Mouse (Mus musculus) ES-Bruce4 (cell line): ENCODE measurements around the gene Sirt6. TPM values are rescaled to one million over a fixed set of nuclear protein-coding genes. Genes with fewer than 3 reads are reported as not detected.

Source experiments
- H3K27ac ChIP-seq: 2 replicates; pipeline ENCODE4 v1.5.1; 2012; ENCODE audit warnings: low read length, inconsistent platforms; ENCODE audit not compliant: insufficient read depth
- H3K27me3 ChIP-seq: 2 replicates; pipeline ENCODE4 v1.6.1; 2012; ENCODE audit warnings: mild to moderate bottlenecking, low read length, inconsistent platforms; ENCODE audit not compliant: control insufficient read depth, poor library complexity, insufficient read depth, severe bottlenecking
- H3K36me3 ChIP-seq: 2 replicates; pipeline ENCODE4 v1.6.1; 2012; ENCODE audit warnings: inconsistent platforms, mild to moderate bottlenecking, low read length, moderate library complexity; ENCODE audit not compliant: control insufficient read depth, poor library complexity, insufficient read depth, severe bottlenecking
- H3K4me1 ChIP-seq: one replicate; pipeline ENCODE4 v1.8.1; 2011; ENCODE audit warnings: low read length; ENCODE audit not compliant: control insufficient read depth, insufficient read depth
- H3K4me3 ChIP-seq: 2 replicates; pipeline ENCODE4 v1.5.1; 2011; ENCODE audit warnings: low read depth, mild to moderate bottlenecking, low read length
- H3K9ac ChIP-seq: 2 replicates; pipeline ENCODE4 v1.6.1; 2012; ENCODE audit warnings: low read depth, mild to moderate bottlenecking, inconsistent platforms; ENCODE audit not compliant: poor library complexity, severe bottlenecking
- H3K9me3 ChIP-seq: replicated peaks from 2 replicates; pipeline ENCODE4 v1.6.1; 2012; ENCODE audit warnings: mild to moderate bottlenecking, low read length, inconsistent platforms; ENCODE audit not compliant: control insufficient read depth, poor library complexity, insufficient read depth, severe bottlenecking
- CTCF ChIP-seq: IDR thresholded peaks from one replicate; pipeline ENCODE4 v1.8.1; 2011; ENCODE audit warnings: low read depth, low read length
- EP300 ChIP-seq: IDR thresholded peaks from 2 replicates; pipeline ENCODE4 v1.6.1; 2011; ENCODE audit warnings: low read depth, low read length; ENCODE audit not compliant: insufficient read depth
- POLR2A ChIP-seq: IDR thresholded peaks from one replicate; pipeline ENCODE4 v1.8.1; 2011; ENCODE audit warnings: low read length; ENCODE audit not compliant: insufficient read depth
- polyA plus RNA-seq: library from polyadenylated mRNA; stranded (reverse); fragments of >200 nt; gene quantifications from 2 replicates; pipeline ENCODE4 v1.2.4, GENCODE M21; 2011; ENCODE audit warnings: low read depth; ENCODE audit not compliant: missing spikeins, insufficient read depth, insufficient read length

Gene Sirt6
- polyA plus RNA-seq, 1 experiment = 16.6 TPM

DNA sequence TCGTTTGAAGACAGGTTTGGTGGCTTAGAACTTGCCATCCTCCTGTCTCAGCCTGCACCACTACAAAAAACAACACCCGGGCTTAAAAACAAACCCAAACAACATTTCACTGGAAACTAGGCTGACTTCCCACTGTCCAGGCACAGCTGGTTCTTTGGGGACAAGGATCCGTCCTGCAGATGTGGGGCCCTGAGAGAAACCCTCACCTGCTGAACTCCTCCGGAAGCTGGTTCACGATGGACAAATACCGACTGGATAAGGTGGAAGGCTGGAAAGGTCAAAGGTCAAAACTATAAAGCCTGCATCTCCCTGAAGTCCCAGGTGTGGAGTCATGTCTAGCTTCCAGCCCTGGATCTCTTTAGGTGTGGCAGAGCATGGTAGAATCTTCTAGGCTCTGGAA is 28.7 kb downstream of the Sirt6 start:
- no peak overlapping the region for H3K27ac ChIP-seq
- H3K27me3 ChIP-seq = no peaks in the 10 kb centered on the region

DNA sequence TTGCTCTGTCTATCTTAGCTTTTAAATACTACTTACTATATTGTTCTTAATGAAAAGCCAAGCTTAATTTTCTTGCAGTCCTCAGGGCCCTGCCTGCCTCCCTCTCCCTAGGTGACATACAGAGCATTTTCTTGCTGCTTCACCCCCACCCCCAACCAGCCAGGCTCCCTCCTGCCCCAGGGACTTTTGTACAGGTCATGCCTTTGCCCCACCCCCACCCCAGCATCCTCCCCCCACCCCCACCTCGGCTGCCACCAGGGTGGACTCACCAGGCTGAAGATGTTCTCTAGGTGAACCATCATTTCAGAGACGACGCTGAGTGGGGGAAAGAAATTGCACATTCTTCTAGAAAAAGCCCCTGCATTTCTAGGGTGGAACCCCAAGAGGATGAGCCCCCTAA is 29.3 kb downstream of the Sirt6 start:
- Histone ChIP-seq H3K9me3 (no peaks in the 10 kb centered on the region), H3K36me3 (no peaks in the 10 kb centered on the region), H3K27ac (no peak overlapping the region), H3K27me3 (no peaks in the 10 kb centered on the region), H3K9ac (no peak overlapping the region), H3K4me1 (peaks cover 3% of the 10 kb centered on the region), H3K4me3 (no peak overlapping the region)
- TF ChIP-seq EP300 (no peak), CTCF (no peak), POLR2A (no peak)

More for the DNA sequence above, 28.7 kb downstream of the Sirt6 start:
- Histone ChIP-seq H3K4me3 (no peak overlapping the region), H3K9ac (no peak overlapping the region), H3K36me3 (no peaks in the 10 kb centered on the region), H3K4me1 (peaks cover 3% of the 10 kb centered on the region), H3K9me3 (no peaks in the 10 kb centered on the region)
- TF ChIP-seq POLR2A = no peak
- no peak for TF ChIP-seq CTCF
- no peak for TF ChIP-seq EP300

DNA sequence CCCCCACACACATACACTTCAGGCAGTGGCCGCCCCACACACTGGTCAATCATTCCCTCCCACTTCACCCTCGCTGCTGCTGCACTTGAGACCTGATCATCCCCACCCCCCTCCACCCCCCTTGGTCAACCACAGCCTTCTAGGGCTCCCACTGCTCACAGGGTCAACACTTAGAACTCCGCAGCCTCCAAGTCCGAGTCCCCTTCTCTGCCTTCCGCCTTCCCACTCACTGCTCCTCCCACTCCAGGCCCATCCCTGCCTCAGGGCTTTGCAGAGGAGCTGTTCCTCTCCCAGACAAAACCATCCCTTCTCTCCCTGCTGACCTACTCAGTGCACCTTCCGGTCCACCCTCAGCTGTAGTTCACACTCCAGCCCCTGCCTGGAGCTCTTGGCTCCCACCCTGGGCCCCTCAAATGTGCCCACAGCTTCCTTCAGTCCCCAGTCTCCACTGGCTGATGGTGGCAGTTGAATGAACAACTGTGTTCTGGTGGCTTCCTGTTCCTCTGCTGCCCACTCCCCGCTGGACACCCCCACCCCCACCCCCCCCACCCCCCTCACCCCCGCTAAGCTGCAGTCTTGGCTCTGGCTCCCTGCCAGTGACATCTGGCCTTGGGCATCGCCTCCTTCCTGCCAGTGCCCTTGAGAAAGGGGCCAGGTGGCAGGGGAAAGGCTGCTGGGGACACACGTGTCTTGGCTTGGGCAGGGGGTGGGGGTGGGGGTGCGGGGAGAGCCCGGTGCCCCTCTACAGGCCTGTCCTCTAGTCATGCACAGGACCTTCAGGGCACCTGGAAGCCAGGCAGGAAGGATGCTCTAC is 30.3 kb downstream of the Sirt6 start:
- no peaks in the 10 kb centered on the region for H3K36me3 ChIP-seq
- H3K9me3 ChIP-seq = no peaks in the 10 kb centered on the region
- H3K27me3 ChIP-seq = no peaks in the 10 kb centered on the region
- TF ChIP-seq EP300 = 0 out of 2 replicates have a peak, but pooled peaks have one; percentile 38
- no peak for TF ChIP-seq POLR2A
- no peak for TF ChIP-seq CTCF
- H3K27ac ChIP-seq = no peak overlapping the region
- peak overlapping the region; percentile 31; the same call in 1 of the 2 replicates for H3K9ac ChIP-seq
- peaks cover 3% of the 10 kb centered on the region for H3K4me1 ChIP-seq
- H3K4me3 ChIP-seq = peak overlapping the region; percentile 26; the same call in 1 of the 2 replicates

DNA sequence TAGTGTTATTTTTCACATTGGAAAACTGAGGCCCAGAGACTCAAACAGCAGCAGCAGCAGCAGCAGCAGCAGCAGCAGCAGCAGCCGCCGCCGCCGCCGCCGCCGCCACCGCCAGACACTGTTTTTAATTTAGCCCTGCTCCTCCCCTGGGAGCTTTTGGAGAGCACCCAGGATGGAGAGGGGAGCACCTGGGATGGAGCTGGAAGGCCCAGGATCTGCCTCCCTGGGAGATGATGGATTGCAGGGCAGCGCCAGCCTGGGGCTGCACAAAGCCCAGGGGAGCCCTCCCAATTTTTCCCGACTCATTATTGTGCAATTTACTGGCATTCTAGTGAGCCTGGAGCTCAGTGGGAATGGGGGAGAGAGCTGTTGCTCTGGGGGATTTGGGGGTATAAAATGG is 31.0 kb downstream of the Sirt6 start:
- Histone ChIP-seq H3K4me3 (no peak overlapping the region), H3K27me3 (no peaks in the 10 kb centered on the region), H3K27ac (no peak overlapping the region), H3K9ac (peak overlapping the region; percentile 31; the same call in 1 of the 2 replicates), H3K9me3 (no peaks in the 10 kb centered on the region), H3K4me1 (peaks cover 3% of the 10 kb centered on the region), H3K36me3 (no peaks in the 10 kb centered on the region)
- TF ChIP-seq EP300 (no peak), CTCF (no peak), POLR2A (no peak)

DNA sequence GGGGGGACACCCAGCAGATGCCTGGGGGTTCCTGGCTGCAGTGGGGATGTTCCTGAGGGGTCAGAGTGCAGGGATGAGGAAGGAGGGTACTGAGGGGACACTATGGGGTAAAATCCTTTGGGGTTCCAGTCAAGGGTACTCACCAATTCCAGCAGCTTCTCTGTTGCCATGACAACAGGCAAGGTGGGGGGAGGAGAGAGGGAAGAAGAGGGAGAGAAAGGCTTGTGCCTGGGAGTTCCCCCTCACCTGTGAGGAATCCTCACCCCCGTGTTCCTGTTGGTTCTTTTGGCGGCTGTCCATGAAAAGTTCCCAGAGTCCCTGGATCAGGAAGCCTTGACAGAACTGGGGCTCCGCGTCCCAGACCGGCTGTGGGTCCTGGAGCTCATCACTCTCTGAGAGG is 32.0 kb downstream of the Sirt6 start:
- Histone ChIP-seq H3K4me3 (no peak overlapping the region), H3K36me3 (no peaks in the 10 kb centered on the region), H3K9ac (no peak overlapping the region), H3K27me3 (no peaks in the 10 kb centered on the region), H3K9me3 (no peaks in the 10 kb centered on the region), H3K4me1 (peaks cover 3% of the 10 kb centered on the region), H3K27ac (no peak overlapping the region)
- TF ChIP-seq EP300 (no peak), POLR2A (no peak), CTCF (no peak)

DNA sequence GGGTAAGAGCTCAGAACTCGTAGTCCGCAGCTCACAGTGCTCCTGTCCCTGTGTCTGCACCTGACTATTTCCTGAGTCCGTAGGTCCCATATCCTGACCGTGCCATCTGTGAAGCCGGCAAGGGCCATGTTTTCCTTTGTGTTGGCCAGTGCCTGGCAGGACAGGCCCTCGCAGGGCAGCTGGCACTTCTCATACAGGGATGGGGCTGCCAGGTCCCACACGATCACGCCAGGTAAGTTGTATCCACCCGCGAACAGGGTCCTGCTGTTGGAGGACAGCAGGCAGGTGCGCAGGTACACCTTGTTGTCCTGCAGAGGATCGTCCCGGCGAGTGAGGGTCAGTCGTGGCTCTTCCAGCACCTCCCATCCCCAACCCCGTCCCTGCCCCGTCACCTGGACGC is 33.7 kb downstream of the Sirt6 start:
- no peaks in the 10 kb centered on the region for H3K9me3 ChIP-seq
- H3K9ac ChIP-seq = no peak overlapping the region
- TF ChIP-seq CTCF = no peak
- no peak for TF ChIP-seq POLR2A
- TF ChIP-seq EP300 = no peak
- H3K4me3 ChIP-seq = no peak overlapping the region
- no peaks in the 10 kb centered on the region for H3K27me3 ChIP-seq
- peaks cover 3% of the 10 kb centered on the region for H3K4me1 ChIP-seq
- no peaks in the 10 kb centered on the region for H3K36me3 ChIP-seq
- no peak overlapping the region for H3K27ac ChIP-seq
